Mouse (Mus musculus): Measurements from ENCODE around the gene Plxnc1. TPM values are rescaled to one million over a fixed set of nuclear protein-coding genes. Genes with fewer than 3 reads are reported as not detected.

Gene Plxnc1
- total RNA-seq, 2 experiments from 2014 or later, result 32.5 to 33.9 TPM

- TF ChIP-seq CTCF (conservative IDR thresholded peaks at IDR 0.05), result no peak
- Histone ChIP-seq H3K27ac (peak overlapping the region; percentile 91), H3K4me3 (peak overlapping the region; percentile 81)
- no peak for DNase-seq (ENCODE audit: low spot score in 2 of 2)
These were observed 1.2 kb downstream of the Plxnc1 start for GRCm38 (mm10) chr10:94943401-94943845.

DNA sequence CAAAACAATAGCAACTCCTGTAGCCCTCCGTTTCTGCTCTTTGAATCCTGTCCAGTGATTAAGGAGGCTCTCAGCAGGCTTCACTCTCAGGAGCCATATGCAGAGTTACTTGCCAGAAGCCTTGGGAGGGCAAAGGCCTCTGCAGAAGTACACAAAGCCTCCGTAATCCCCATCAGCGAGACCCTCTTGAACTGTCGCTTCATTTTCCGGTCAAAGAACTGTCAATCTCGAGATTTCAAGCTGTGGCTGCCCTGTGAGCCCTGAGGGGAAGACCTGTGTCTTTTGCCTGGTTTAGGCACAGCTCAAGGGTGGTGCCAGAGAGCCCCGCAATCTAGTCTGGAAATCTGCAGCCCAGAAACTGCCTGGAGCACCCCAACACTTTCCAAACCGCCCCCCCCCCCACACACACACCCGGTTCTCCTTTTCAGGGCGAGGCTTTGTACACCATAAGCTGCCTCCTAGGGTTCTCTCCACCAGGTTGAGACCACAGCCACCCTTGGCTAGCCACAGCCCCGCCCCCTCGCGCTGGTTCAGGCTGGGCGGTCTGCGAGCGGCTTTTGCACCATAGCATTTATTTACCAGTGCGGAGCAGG lies 2.1 kb downstream of the Plxnc1 start:
- Histone ChIP-seq H3K27ac (no peak overlapping the region; the same call in 1 of the 2 replicates), H3K4me3 (peak overlapping the region; percentile 81)
- TF ChIP-seq CTCF (conservative IDR thresholded peaks at IDR 0.05), result no peak
- no peak for DNase-seq (ENCODE audit: low spot score in 2 of 2)

DNA sequence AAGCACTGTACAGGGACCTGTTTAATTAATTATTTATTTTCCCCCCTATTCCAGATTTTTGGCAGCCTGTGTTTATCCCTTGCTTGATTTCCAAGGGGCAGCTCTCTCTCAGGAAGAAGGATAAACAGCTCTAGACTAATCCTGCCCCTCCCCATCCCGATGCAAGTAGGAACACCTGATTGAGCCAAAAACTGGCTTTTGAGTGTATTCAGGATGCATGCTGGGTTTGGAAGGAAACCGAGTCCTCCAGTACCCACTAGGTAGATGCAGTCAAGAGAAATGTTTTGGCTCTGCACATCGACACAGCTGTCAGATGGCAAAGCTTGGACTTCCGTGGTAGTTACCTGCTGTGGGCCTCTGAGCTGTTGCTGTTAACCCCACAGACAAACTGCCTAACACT lies 3.1 kb downstream of the Plxnc1 start:
- no peak for TF ChIP-seq CTCF (conservative IDR thresholded peaks at IDR 0.05)
- H3K27ac ChIP-seq, result no peak overlapping the region

DNA sequence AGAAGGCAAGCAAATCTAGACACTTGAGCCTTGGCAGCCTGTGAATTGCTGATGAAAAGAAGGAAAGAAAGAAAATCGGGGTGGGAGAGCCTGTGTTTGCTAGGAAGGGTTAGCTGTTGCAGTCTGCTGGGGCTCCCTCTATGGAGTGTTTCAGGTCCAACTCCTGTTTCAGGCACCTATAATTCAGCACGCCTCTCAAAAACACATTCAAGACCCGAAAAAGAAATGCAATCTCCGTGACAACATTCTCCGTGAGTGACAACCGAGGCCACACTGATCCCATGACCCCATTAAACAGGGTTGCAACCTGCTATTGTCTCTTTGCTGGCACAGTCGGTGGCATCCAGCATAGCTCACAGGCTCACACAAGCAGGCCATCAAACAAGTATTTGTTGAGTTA lies 3.8 kb downstream of the Plxnc1 start:
- Histone ChIP-seq H3K27ac (no peak overlapping the region), H3K4me3 (no peak overlapping the region)
- no peak for DNase-seq (ENCODE audit: low spot score in 2 of 2)
- peak; percentile 66 for TF ChIP-seq CTCF (conservative IDR thresholded peaks at IDR 0.05)

More for the DNA sequence above, 3.1 kb downstream of the Plxnc1 start:
- no peak for DNase-seq (ENCODE audit: low spot score in 2 of 2)
- H3K4me3 ChIP-seq, result peak overlapping the region; percentile 81; the same call in 1 of the 2 replicates

- no peak for TF ChIP-seq CTCF (conservative IDR thresholded peaks at IDR 0.05)
- DNase-seq (ENCODE audit: low spot score in 2 of 2), result no peak
- H3K27ac ChIP-seq, result no peak overlapping the region
- H3K4me3 ChIP-seq, result no peak overlapping the region
These were observed 4.6 kb downstream of the Plxnc1 start for GRCm38 (mm10) chr10:94940061-94940460.

DNA sequence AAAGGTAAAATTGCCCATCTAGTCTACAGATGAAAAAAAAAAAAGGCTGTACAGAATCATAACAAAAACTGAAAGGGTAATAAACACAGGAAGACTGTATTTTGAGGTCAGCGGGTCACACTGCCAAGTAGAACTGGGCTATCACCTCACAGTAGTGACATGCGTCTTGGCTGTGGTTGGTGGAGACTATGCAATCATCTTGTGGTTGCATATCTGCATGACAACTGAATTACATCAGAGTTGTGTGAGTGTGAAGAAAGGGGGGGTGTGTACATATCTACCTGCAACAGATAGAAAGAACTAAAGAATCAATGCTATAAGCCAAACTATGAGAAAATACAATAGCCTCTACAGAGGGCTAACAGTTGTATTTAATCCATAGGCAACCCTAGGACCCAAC lies 5.7 kb downstream of the Plxnc1 start:
- TF ChIP-seq CTCF (conservative IDR thresholded peaks at IDR 0.05), result no peak
- no peak for DNase-seq (ENCODE audit: low spot score in 2 of 2)
- no peak overlapping the region for H3K4me3 ChIP-seq
- no peak overlapping the region for H3K27ac ChIP-seq

DNA sequence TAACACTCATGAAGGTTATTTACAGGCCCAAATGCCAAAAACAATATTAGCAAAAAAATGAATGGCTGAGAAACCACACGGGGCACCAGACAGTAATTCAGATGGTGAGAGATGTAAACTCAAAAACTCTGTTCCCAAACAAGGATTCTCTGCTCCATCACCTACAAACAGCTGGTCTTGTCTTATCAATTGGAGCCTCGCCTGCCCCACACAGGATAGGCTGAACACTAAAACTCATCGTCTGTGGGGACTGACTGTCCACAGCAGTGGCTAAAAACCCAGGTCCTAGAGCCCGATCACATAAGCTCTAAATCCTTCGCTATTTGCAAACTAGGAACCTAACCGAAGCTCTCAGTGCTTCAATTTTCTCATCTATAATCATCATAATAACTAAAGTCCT lies 6.3 kb downstream of the Plxnc1 start:
- Histone ChIP-seq H3K4me3 (no peak overlapping the region), H3K27ac (no peak overlapping the region)
- TF ChIP-seq CTCF (conservative IDR thresholded peaks at IDR 0.05), result no peak
- DNase-seq (ENCODE audit: low spot score in 2 of 2), result no peak

DNA sequence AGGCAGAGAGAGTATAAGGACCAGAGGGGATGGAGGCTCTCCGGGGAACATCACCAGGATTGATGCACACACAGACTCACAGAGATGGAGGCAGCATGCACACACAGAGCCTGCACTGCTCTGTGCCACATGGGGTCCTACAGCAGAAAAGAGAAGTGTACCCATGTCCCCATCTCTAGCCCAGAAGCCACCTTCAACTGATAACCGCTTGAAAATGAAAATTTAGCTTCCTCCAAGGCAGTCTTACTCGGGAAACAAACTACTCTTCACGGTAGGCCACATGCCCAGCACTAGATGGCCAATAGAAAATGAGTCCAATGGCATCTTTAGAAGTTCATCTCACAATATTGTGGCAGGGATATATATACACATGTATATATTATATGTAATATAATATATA lies 9.4 kb downstream of the Plxnc1 start:
- H3K27ac ChIP-seq, result no peak overlapping the region
- TF ChIP-seq CTCF (conservative IDR thresholded peaks at IDR 0.05), result no peak
- no peak overlapping the region for H3K4me3 ChIP-seq
- no peak for DNase-seq (ENCODE audit: low spot score in 2 of 2)

GRCm38 (mm10) chr10:94934151-94934614 lies 10.5 kb downstream of the Plxnc1 start:
- no peak overlapping the region for H3K27ac ChIP-seq
- no peak overlapping the region for H3K4me3 ChIP-seq
- no peak for DNase-seq (ENCODE audit: low spot score in 2 of 2)
- no peak for TF ChIP-seq CTCF (conservative IDR thresholded peaks at IDR 0.05)

GRCm38 (mm10) chr10:94931961-94932832 lies 12.4 kb downstream of the Plxnc1 start:
- no peak for DNase-seq (ENCODE audit: low spot score in 2 of 2)
- H3K4me3 ChIP-seq, result no peak overlapping the region
- no peak for TF ChIP-seq CTCF (conservative IDR thresholded peaks at IDR 0.05)
- no peak overlapping the region for H3K27ac ChIP-seq

- DNase-seq (ENCODE audit: low spot score in 2 of 2), result no peak
- Histone ChIP-seq H3K4me3 (no peak overlapping the region), H3K27ac (no peak overlapping the region)
- TF ChIP-seq CTCF (conservative IDR thresholded peaks at IDR 0.05), result no peak
These were observed 16.5 kb downstream of the Plxnc1 start for GRCm38 (mm10) chr10:94928164-94928563.

GRCm38 (mm10) chr10:94926297-94926696 lies 18.3 kb downstream of the Plxnc1 start:
- no peak for TF ChIP-seq CTCF (conservative IDR thresholded peaks at IDR 0.05)
- no peak for DNase-seq (ENCODE audit: low spot score in 2 of 2)
- H3K4me3 ChIP-seq, result no peak overlapping the region
- H3K27ac ChIP-seq, result no peak overlapping the region

DNA sequence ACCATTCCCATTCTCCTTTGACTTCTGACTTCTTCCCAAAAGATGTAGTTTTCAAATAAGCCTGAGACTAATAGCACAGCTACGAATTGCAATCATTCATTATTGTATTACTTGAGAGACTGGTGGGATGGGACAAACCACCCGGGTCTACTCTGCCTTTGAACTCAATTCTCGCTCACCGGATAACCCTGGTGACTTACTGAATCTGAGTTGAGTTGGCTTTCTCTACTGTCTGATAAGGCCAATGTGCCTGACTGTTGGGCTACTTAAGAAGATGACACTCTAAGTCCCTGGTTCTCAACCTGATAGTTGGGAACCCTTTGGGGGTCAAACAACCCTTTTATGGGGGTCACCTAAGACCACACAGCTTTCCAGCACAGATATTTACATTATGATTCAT lies 19.8 kb downstream of the Plxnc1 start:
- no peak for TF ChIP-seq CTCF (conservative IDR thresholded peaks at IDR 0.05)
- H3K27ac ChIP-seq, result no peak overlapping the region
- no peak overlapping the region for H3K4me3 ChIP-seq
- no peak for DNase-seq (ENCODE audit: low spot score in 2 of 2)
